Mouse (Mus musculus): ENCODE data around the gene Setd5.

- TF ChIP-seq POLR2A (IDR thresholded peaks at IDR 0.05; ENCODE audit: borderline replicate concordance, extremely low read depth, insufficient read depth, insufficient read length, poor library complexity, severe bottlenecking) (no peak), CTCF (IDR thresholded peaks at IDR 0.05; ENCODE audit: borderline replicate concordance, extremely low read depth, insufficient read depth, insufficient read length) (peak; percentile 85)
Measured at GRCm38 (mm10) chr6:113037946-113038734, 39.0 kb upstream of the Setd5 start.

All from brain, embryonic 14.5 days (tissue).